Mouse (Mus musculus) liver, adult 2 months (tissue): Measurements from ENCODE around the gene Tnik. TPM values are rescaled to one million over a fixed set of nuclear protein-coding genes. Genes with fewer than 3 reads are reported as not detected.

Experiments
- DNase-seq: peaks from one replicate; pipeline ENCODE4 v3.0.0-alpha.2; 2011; ENCODE audit warnings: low read depth, low spot score; ENCODE audit errors: extremely low read depth
- H3K27ac ChIP-seq: fragments of 200-500 bp; replicated peaks from 2 replicates; pipeline ENCODE4 v1.5.1; 2012; ENCODE audit warnings: low read depth, mild to moderate bottlenecking, control low read depth, inconsistent platforms, low read length; ENCODE audit not compliant: insufficient read depth
- H3K27me3 ChIP-seq: fragments of 200-500 bp; 2 replicates; pipeline ENCODE4 v1.6.1; 2012; ENCODE audit warnings: mild to moderate bottlenecking, moderate library complexity, low read length, inconsistent platforms; ENCODE audit not compliant: control insufficient read depth, insufficient read depth
- H3K36me3 ChIP-seq: fragments of 200-500 bp; 2 replicates; pipeline ENCODE4 v1.6.1; 2012; ENCODE audit warnings: low read length, inconsistent platforms; ENCODE audit not compliant: control insufficient read depth, insufficient read depth
- H3K4me1 ChIP-seq: fragments of 200-500 bp; 2 replicates; pipeline ENCODE4 v1.6.1; 2011; ENCODE audit warnings: low read length; ENCODE audit not compliant: control insufficient read depth, insufficient read depth
- H3K4me3 ChIP-seq: fragments of 200-500 bp; 2 replicates; pipeline ENCODE4 v1.5.1; 2011; ENCODE audit warnings: low read depth, mild to moderate bottlenecking, control low read depth, low read length, moderate library complexity; ENCODE audit not compliant: insufficient read depth
- H3K79me2 ChIP-seq: fragments of 200-500 bp; 2 replicates; pipeline ENCODE4 v1.6.1; 2012; ENCODE audit warnings: inconsistent platforms, mild to moderate bottlenecking, low read length, moderate library complexity; ENCODE audit not compliant: control insufficient read depth, insufficient read depth
- H3K9ac ChIP-seq: fragments of 200-500 bp; 2 replicates; pipeline ENCODE4 v1.6.1; 2012; ENCODE audit warnings: low read depth, mild to moderate bottlenecking, control low read depth, inconsistent platforms, low read length
- CTCF ChIP-seq: fragments of 200-500 bp; IDR thresholded peaks from 2 replicates; pipeline ENCODE4 v1.5.1; 2011; ENCODE audit warnings: low read depth, low read length, control low read depth
- POLR2A ChIP-seq: fragments of 200-500 bp; IDR thresholded peaks from 2 replicates; pipeline ENCODE4 v1.6.1; 2011; ENCODE audit warnings: low read length, control low read depth; ENCODE audit not compliant: insufficient read depth; ENCODE audit errors: extremely low read depth
- WGBS: fragments of 180-500 bp; shearing (Covaris S2); methylation state at CpG from one replicate; pipeline ENCODE4 v1.1.7; 2018; 5-methylcytosine and 5-hydroxymethylcytosine counted together
- polyA plus RNA-seq: library from polyadenylated mRNA; depleted of rRNA; stranded (reverse); fragments of >200 nt; gene quantifications from 2 replicates; pipeline ENCODE4 v1.2.3, GENCODE M21; 2012
- total RNA-seq: library from RNA; depleted of rRNA; stranded (reverse); fragments of >200 nt; gene quantifications from 2 replicates; pipeline ENCODE4 v1.2.3, GENCODE M21; 2014

Tnik gene
- total and polyA plus RNA-seq, 2 experiments = 1.2 to 2.8 TPM

DNA sequence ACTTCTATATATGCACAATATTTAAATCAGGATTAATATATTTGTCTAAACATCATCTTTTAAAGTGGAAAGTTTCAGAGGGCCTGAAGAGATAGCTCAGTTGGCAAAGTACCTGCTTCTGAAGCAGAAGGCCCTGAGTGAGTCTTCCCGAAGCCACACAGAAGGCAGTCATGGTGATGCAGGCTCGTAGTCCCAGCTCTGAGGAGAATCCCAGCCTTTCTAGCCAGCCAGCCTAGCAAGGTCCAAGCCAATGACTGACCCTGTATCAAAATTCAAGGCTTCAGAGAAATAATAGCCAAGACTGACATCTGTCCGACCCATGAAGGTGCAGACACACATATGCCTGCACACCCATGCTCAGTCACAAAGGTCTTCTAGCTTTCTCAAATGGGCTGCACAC, 279.9 kb downstream of the Tnik start:
- WGBS = 96% methylated on average over 3 of the region's 3 CpGs
- no peak for DNase-seq
- H3K4me3 ChIP-seq = no peak overlapping the region

DNA sequence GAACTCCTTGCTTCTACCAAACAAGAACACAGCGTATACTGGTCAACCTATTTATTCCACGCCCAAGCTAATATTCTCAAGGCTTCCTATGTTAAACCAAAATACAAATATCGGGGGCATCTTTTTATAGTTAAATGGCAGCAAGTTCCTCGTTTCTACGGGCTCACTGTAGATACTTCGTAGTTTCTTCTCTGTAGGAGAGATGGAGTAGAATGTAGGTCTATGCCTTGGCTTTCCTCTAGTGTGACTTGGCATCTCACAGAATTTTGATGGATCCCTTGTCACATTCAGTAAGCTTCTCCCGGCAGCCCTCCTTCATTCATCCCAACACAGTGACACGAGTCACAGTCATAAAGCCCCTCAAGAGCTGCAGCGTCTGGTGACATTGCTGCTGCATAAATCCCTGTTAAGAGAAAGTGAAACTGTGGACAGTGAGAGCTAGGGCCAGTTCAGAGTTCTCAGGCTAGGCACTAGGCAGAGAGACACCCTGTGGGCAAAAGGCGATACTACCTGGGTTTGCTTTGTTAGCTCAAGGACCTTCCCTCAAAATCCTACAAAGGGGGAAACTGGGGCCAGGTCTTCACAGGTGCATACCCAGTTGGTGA, 280.5 kb downstream of the Tnik start:
- H3K36me3 ChIP-seq = no peaks in the 10 kb centered on the region
- WGBS = 66% methylated on average over 10 of the region's 10 CpGs
- no peaks in the 10 kb centered on the region for H3K27me3 ChIP-seq
- no peak overlapping the region for H3K4me3 ChIP-seq
- peak overlapping the region; percentile 49 for H3K9ac ChIP-seq
- no peaks in the 10 kb centered on the region for H3K79me2 ChIP-seq
- DNase-seq = peak; percentile 30
- peak; percentile 50 for TF ChIP-seq CTCF
- no peak for TF ChIP-seq POLR2A
- no peaks in the 10 kb centered on the region for H3K4me1 ChIP-seq
- no peak overlapping the region for H3K27ac ChIP-seq

More for the DNA sequence above, 279.9 kb downstream of the Tnik start:
- Histone ChIP-seq H3K4me1 (no peaks in the 10 kb centered on the region), H3K9ac (no peak overlapping the region), H3K27ac (no peak overlapping the region), H3K36me3 (no peaks in the 10 kb centered on the region), H3K27me3 (no peaks in the 10 kb centered on the region), H3K79me2 (no peaks in the 10 kb centered on the region)
- TF ChIP-seq CTCF = no peak
- no peak for TF ChIP-seq POLR2A

DNA sequence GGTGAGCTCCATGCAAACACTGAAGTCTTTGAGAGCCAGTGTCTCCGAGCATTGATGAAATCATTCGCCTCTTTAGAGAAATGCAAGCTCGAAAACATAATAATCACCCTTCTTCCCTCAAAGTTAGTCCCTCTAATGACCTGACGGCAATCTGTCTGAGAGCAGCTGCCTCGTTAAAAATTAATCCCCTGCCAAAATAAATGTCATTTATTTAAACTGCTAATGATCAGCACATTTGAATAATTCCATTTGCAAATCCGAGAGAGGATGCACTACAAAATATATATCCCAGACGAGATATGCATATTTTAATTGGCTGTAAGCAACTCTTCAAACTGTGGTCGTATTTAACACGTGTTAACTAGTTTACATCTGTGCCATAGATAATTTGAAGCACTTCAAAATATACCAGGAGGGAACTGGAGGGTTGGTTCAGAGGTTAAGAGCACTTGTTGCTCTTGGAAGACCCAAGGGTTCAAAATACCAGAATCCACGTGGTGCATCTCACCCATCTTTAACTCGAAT, 281.4 kb downstream of the Tnik start:
- no peak for DNase-seq
- no peak for TF ChIP-seq POLR2A
- no peak for TF ChIP-seq CTCF
- no peaks in the 10 kb centered on the region for H3K27me3 ChIP-seq
- H3K4me1 ChIP-seq = no peaks in the 10 kb centered on the region
- H3K79me2 ChIP-seq = no peaks in the 10 kb centered on the region
- no peak overlapping the region for H3K4me3 ChIP-seq
- WGBS = 68% methylated on average over 11 of the region's 11 CpGs
- H3K27ac ChIP-seq = no peak overlapping the region
- no peaks in the 10 kb centered on the region for H3K36me3 ChIP-seq
- H3K9ac ChIP-seq = no peak overlapping the region

DNA sequence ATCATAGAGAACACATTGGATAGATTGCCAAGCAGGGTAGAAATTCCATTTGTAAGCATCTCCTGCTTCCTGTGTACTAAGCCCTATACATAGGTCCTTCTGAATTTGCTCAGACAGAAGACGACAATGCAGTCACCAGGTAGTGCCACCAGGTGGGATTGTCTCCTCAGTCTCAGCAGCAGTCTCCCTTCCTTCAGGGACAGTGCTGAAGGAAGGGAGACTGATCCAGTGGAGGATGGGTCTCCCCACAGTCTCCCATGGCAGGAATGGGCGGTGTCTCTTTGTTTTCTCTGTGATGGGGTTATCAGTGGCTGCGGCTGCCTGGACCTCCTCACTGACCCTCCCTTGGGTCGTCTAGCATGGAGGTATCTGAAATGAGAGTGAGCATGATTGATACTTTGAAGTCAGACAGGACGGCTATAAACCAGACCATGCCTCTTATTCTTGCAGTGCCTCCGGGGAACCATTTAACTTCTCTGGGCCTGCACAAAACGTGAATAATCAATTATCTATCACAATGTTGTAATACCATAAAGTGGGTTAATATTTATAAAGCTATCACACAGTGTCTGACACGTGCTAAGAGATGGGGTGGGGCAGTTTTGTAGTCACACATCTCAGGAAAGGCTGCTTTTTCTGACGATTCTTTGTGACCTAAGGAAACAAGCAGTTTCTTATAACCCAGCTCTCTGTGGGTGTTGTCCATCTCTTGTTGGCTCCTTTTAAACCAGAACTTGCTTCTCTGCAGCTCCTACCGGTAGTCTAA, 285.1 kb downstream of the Tnik start:
- Histone ChIP-seq H3K27me3 (no peaks in the 10 kb centered on the region), H3K79me2 (no peaks in the 10 kb centered on the region), H3K27ac (no peak overlapping the region), H3K4me3 (no peak overlapping the region), H3K36me3 (no peaks in the 10 kb centered on the region), H3K4me1 (no peaks in the 10 kb centered on the region), H3K9ac (no peak overlapping the region)
- WGBS = 62% methylated on average over 10 of the region's 10 CpGs
- TF ChIP-seq POLR2A (no peak), CTCF (no peak)
- DNase-seq = no peak

DNA sequence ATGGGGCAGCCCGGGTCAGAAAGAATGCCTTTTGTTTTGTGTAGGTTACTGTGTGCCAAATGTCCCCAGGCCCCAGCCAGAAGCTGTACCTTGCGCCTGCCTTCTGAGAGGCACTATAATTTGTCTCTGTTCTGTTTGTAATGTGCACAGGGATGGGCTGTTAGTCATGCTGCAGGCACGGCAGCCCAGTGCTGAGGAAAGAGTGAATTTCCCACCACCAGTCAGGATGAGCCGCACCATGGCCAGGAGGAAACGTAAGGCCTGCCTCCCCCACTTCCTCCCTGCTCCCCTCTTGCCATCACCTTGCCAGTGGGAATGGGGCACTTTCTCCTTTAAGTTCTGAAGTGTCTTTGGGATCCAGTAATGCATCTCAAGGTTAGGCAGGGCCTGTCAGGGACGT, 286.4 kb downstream of the Tnik start:
- WGBS = 76% methylated on average over 6 of the region's 6 CpGs
- no peaks in the 10 kb centered on the region for H3K79me2 ChIP-seq
- no peak for DNase-seq
- no peak overlapping the region for H3K9ac ChIP-seq
- H3K27ac ChIP-seq = no peak overlapping the region
- TF ChIP-seq CTCF (no peak), POLR2A (no peak)
- H3K27me3 ChIP-seq = no peaks in the 10 kb centered on the region
- H3K4me3 ChIP-seq = no peak overlapping the region
- no peaks in the 10 kb centered on the region for H3K36me3 ChIP-seq
- H3K4me1 ChIP-seq = no peaks in the 10 kb centered on the region

DNA sequence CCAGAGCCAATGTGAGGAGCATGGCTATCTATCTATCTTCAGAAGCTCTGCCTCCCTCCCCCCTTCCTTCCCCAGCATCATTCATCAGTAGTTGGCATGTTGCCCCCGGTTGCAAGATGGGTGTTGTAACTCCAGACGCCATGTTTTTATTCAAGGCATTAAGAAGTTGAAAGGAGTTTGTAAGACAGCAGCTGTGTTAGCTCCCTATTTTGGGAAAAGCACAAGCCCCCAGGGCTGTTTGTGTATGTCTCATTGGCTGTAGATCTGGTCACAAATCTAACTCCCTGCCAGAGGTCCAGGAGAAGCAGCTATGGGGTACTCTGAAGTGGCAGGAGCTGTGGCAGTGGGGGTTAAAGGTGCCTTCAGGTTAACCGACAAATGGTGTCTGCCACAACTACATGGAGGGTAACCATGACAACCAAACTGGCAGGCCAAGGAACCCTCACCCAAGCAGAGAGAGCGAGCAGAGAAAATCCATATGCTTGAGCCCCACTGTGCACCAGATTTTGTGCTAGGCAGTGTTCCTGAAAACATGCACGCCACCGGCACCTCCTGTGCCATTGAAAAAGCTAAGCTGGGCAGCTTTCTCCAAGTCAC, 287.6 kb downstream of the Tnik start:
- no peaks in the 10 kb centered on the region for H3K79me2 ChIP-seq
- no peak overlapping the region for H3K4me3 ChIP-seq
- no peak for DNase-seq
- H3K36me3 ChIP-seq = no peaks in the 10 kb centered on the region
- WGBS = 86% methylated on average over 6 of the region's 6 CpGs
- H3K4me1 ChIP-seq = no peaks in the 10 kb centered on the region
- H3K27ac ChIP-seq = no peak overlapping the region
- no peak for TF ChIP-seq POLR2A
- no peak for TF ChIP-seq CTCF
- no peak overlapping the region for H3K9ac ChIP-seq
- H3K27me3 ChIP-seq = no peaks in the 10 kb centered on the region
